Comparison of ENCODE assay signal across 8 mouse cellular contexts in the genomic region with DNA sequence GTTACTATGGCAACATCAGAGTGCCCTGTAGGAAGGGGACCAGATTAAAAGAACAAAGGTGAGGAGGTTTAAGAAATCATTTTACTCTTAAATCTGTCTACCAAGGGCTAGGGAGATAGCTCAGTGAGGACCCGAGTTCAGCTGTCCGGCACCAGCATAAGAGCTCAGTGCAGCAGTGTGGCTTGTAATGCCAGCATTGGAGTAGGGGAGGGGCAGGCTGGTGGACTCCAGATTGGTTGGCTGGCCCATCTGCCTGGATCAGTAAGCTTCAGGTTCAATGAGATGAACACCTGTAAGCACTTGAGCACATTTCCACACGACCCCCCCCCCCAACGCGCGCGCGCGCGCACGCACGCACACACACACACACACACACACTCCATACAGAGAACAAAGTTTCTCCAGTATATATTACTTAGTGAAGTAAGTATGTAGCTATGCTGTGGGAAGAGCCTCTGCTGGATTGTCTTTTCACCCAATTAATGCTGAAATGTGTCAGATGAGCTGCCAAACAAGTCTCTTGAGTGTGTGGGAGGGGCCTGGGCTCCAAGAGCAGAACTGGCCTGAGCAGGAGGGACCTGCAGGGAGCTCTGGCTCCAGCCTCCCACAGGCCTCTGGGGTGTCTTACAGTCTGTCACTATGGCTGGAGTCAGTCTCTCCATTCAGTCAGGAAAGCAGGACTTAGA.
A peak's percentile ranks its signal among the peaks of the same experiment; 100 is the strongest.
DNase-seq lines count a peak whose midpoint lies in the region; ATAC-seq lines count a peak whose summit lies in the region.

No protein-coding gene starts in this region.

- no peaks in the 10 kb centered on the region for H3K27me3 ChIP-seq in forebrain, embryonic 15.5 days

- peak; percentile 74 for ATAC-seq in forebrain, embryonic 15.5 days (replicated peaks)
- no peak for ATAC-seq in inflammation-experienced regulatory T-cells, adult 6 months

- H3K27ac ChIP-seq in forebrain, embryonic 15.5 days (replicated peaks) = peak overlapping the region; percentile 49

- no peak overlapping the region for H3K9ac ChIP-seq in forebrain, embryonic 15.5 days (replicated peaks)

- DNase-seq in heart, adult 11 months = peak; percentile 94
- DNase-seq in heart, postnatal 4 days = no peak
- DNase-seq in R1 (ENCODE audit: low read depth, low spot score) = peak; percentile 54
- peak; percentile 58 for DNase-seq in lung, postnatal 10 days
- DNase-seq in embryo, embryonic 10 days (ENCODE audit: low spot score) = no peak
- no peak for DNase-seq in right cerebral cortex, postnatal 14 days

- H3K4me2 ChIP-seq in forebrain, embryonic 15.5 days (replicated peaks) = no peak overlapping the region

- no peak overlapping the region for H3K4me3 ChIP-seq in forebrain, embryonic 15.5 days

- 71% methylated on average over 12 of the region's 12 CpGs for WGBS in forebrain, embryonic 15.5 days

- no peaks in the 10 kb centered on the region for H3K9me3 ChIP-seq in forebrain, embryonic 15.5 days

- H3K36me3 ChIP-seq in forebrain, embryonic 15.5 days = peaks cover 14% of the 10 kb centered on the region; the same call in 1 of the 2 replicates

- H3K4me1 ChIP-seq in forebrain, embryonic 15.5 days = peaks cover 39% of the 10 kb centered on the region

Comparison
In these comparisons a context has a peak if more than half of its experiments do, and no peak if none do; other contexts are left out.
1. DNase-seq: peak in heart, adult 11 months (single experiment), R1 (single experiment) and lung, postnatal 10 days (single experiment); none in heart, postnatal 4 days (single experiment), embryo, embryonic 10 days (single experiment) and right cerebral cortex, postnatal 14 days (single experiment).